Mouse (Mus musculus) heart, embryonic 14.5 days (tissue): ENCODE data around the gene Vmn1r63. TPM values are rescaled to one million over a fixed set of nuclear protein-coding genes. Genes with fewer than 3 reads are reported as not detected.
"Not testable (repeated sequence)": the region's sequence is repeated elsewhere in the genome, so short reads cannot be mapped to it uniquely, and the experiment has no call there.

Source experiments
- ATAC-seq: fragments of 200-750 bp; cut with Nextera tagmentation; 2 replicates; pipeline ENCODE4 v1.8.0; 2017; ENCODE audit warnings: low read depth, moderate TSS enrichment; ENCODE audit not compliant: insufficient number of reproducible peaks, insufficient read depth, low FRiP score
- H3K27ac ChIP-seq, 2 experiments: fragments of 200-500 bp in 1 of 2; fragments of 300-500 bp in 1 of 2; sonication (generic) in 1 of 2; replicated peaks in 1 of 2; 2 replicates each; pipeline ENCODE4 v1.5.1; 2012 to 2014; ENCODE audit warnings: low read depth in 2 of 2, low read length in 2 of 2, control low read depth in 1 of 2, mild to moderate bottlenecking in 1 of 2, mixed read lengths in 1 of 2; ENCODE audit not compliant: control insufficient read depth in 1 of 2, insufficient read depth in 1 of 2
- H3K27me3 ChIP-seq: fragments of 300-500 bp; sonication (generic); 2 replicates; pipeline ENCODE4 v1.6.1; 2014; ENCODE audit warnings: mild to moderate bottlenecking, low read length, control low read depth; ENCODE audit not compliant: control insufficient read depth, insufficient read depth
- H3K36me3 ChIP-seq: fragments of 300-500 bp; sonication (generic); 2 replicates; pipeline ENCODE4 v1.6.1; 2014; ENCODE audit warnings: mild to moderate bottlenecking, control low read depth, low read length, mixed read lengths; ENCODE audit not compliant: control insufficient read depth, insufficient read depth
- H3K4me1 ChIP-seq, 2 experiments: fragments of 200-500 bp in 1 of 2; fragments of 300-500 bp in 1 of 2; sonication (generic) in 1 of 2; 2 replicates each; pipeline ENCODE4 v1.6.1; 2012 to 2014; ENCODE audit warnings: low read length in 2 of 2, control low read depth in 1 of 2, mixed read lengths in 1 of 2; ENCODE audit not compliant: control insufficient read depth in 2 of 2, insufficient read depth in 2 of 2
- H3K4me2 ChIP-seq: fragments of 300-500 bp; sonication (generic); 2 replicates; pipeline ENCODE4 v1.6.1; 2014; ENCODE audit warnings: mild to moderate bottlenecking, low read length
- H3K4me3 ChIP-seq, 2 experiments: fragments of 200-500 bp in 1 of 2; fragments of 300-500 bp in 1 of 2; sonication (generic) in 1 of 2; 2 replicates each; pipeline ENCODE4 v1.5.1; 2012 to 2014; ENCODE audit warnings: low read length in 2 of 2, mild to moderate bottlenecking in 2 of 2, control low read depth in 1 of 2, low read depth in 1 of 2, moderate library complexity in 1 of 2; ENCODE audit not compliant: control insufficient read depth in 1 of 2, insufficient read depth in 1 of 2
- H3K9ac ChIP-seq: fragments of 300-500 bp; sonication (generic); 2 replicates; pipeline ENCODE4 v1.6.1; 2014; ENCODE audit warnings: mild to moderate bottlenecking, low read length
- H3K9me3 ChIP-seq: fragments of 300-500 bp; sonication (generic); 2 replicates; pipeline ENCODE4 v1.6.1; 2016; ENCODE audit warnings: low read length, control low read depth; ENCODE audit not compliant: control insufficient read depth
- WGBS: fragments of 180-500 bp; shearing (Covaris S2); extraction: QIAGEN DNeasy Blood & Tissue Kit; methylation state at CpG from one replicate; pipeline ENCODE4 v1.1.7; 2014; 5-methylcytosine and 5-hydroxymethylcytosine counted together
- polyA plus RNA-seq: library from polyadenylated mRNA; unstranded; fragments of >200 nt; fragmentation: Nextera tagmentation; extraction: Ambion mirVana; gene quantifications from 2 replicates; pipeline ENCODE4 v1.2.1, GENCODE M21; 2014

Vmn1r63 gene
- not detected in 2 replicates for polyA plus RNA-seq

GRCm38 (mm10) chr7:5805345-5805744, at the start of gene Vmn1r63:
Gene Vmn1r63, minus strand, starts transcription at chr7:5805445.
- H3K4me3 ChIP-seq, H3K4me1 ChIP-seq, H3K9me3 ChIP-seq, H3K27me3 ChIP-seq, H3K36me3 ChIP-seq, ATAC-seq, H3K9ac ChIP-seq, H3K27ac ChIP-seq, H3K4me2 ChIP-seq: not testable (repeated sequence)
- WGBS: no CpG with 5 or more reads among the region's 2 CpGs

Other genes starting within 250 kb of the Vmn1r63 start
- gene Vmn1r61, start 192.2 kb downstream of the Vmn1r63 start, polyA plus RNA-seq: not detected in 2 replicates
- not detected in 2 replicates for gene Vmn1r62, start 131.8 kb downstream of the Vmn1r63 start, polyA plus RNA-seq
- gene Vmn1r64, start 79.1 kb upstream of the Vmn1r63 start, polyA plus RNA-seq: not detected in 2 replicates
- not detected in 2 replicates for gene Vmn1r65, start 205.6 kb upstream of the Vmn1r63 start, polyA plus RNA-seq
- not detected in 2 replicates for gene Nlrp4c, start 239.7 kb upstream of the Vmn1r63 start, polyA plus RNA-seq